In genomic region chr14:20546415-20546814, GRCm38 (mm10) we compare ENCODE assay signal across 8 mouse cellular contexts. TPM values are rescaled to one million over a fixed set of nuclear protein-coding genes. Genes with fewer than 3 reads are reported as not detected.
DNase-seq lines count a peak whose midpoint lies in the region; ATAC-seq and TF ChIP-seq lines count a peak whose summit lies in the region.

Ppp3cb (minus strand) TSS chr14:20546573.

- peak; percentile 80 to 83 for DNase-seq in B cell, adult 2 months
- peak; percentile 48 to 71 for DNase-seq in adrenal gland, postnatal 4 days (ENCODE audit: low spot score in 2 of 2)
- DNase-seq in embryonic facial prominence, embryonic 14.5 days (ENCODE audit: low spot score) = peak; percentile 97
- DNase-seq in heart, adult 9 months (ENCODE audit: low spot score in 2 of 2) = peak; percentile 81 to 85
- peak; percentile 90 for DNase-seq in liver, adult 2 months (ENCODE audit: extremely low read depth, low read depth, low spot score)

- TF ChIP-seq POLR2A in liver, adult 2 months (IDR thresholded peaks at IDR 0.05; ENCODE audit: extremely low read depth, insufficient read depth, low read length) = no peak
- no peak for TF ChIP-seq POLR2A in myocyte (IDR thresholded peaks at IDR 0.05; ENCODE audit: insufficient read length, low read depth)

- TF ChIP-seq CTCF in liver, adult 2 months (IDR thresholded peaks at IDR 0.05; ENCODE audit: low read depth, low read length) = no peak

- H3K4me3 ChIP-seq in embryonic facial prominence, embryonic 14.5 days (ENCODE audit: low read depth, low read length) = peak within 1 kb of the TSS; percentile 88
- peak within 1 kb of the TSS; percentile 89 for H3K4me3 ChIP-seq in kidney, embryonic 16.5 days (ENCODE audit: low read length)
- H3K4me3 ChIP-seq in liver, adult 2 months (ENCODE audit: insufficient read depth, low read depth, low read length) = peak within 1 kb of the TSS; percentile 96
- H3K4me3 ChIP-seq in myocyte = peak within 1 kb of the TSS; percentile 67
- peak within 1 kb of the TSS; percentile 77 for H3K4me3 ChIP-seq in stomach, embryonic 14.5 days (ENCODE audit: low read depth, low read length)

- H3K9ac ChIP-seq in embryonic facial prominence, embryonic 14.5 days (ENCODE audit: low read depth, low read length) = peak within 1 kb of the TSS; percentile 98
- peak within 1 kb of the TSS; percentile 98 for H3K9ac ChIP-seq in kidney, embryonic 16.5 days (replicated peaks; ENCODE audit: low read length)
- H3K9ac ChIP-seq in liver, adult 2 months (ENCODE audit: low read depth, low read length) = peak within 1 kb of the TSS; percentile 96
- H3K9ac ChIP-seq in stomach, embryonic 14.5 days (replicated peaks; ENCODE audit: low read depth, low read length) = peak within 1 kb of the TSS; percentile 83

- peak within 1 kb of the TSS; percentile 62 for H3ac ChIP-seq in myocyte (ENCODE audit: control insufficient read depth, insufficient read length)

- peak within 1 kb of the TSS; percentile 99 for H3K27ac ChIP-seq in embryonic facial prominence, embryonic 14.5 days (replicated peaks; ENCODE audit: low read depth, low read length)
- peak within 1 kb of the TSS; percentile 99 for H3K27ac ChIP-seq in kidney, embryonic 16.5 days (ENCODE audit: low read length)
- peak within 1 kb of the TSS; percentile 93 for H3K27ac ChIP-seq in liver, adult 2 months (replicated peaks; ENCODE audit: insufficient read depth, low read depth, low read length)
- peak within 1 kb of the TSS; percentile 99 for H3K27ac ChIP-seq in stomach, embryonic 14.5 days (ENCODE audit: low read length)

- peak; percentile 95 for ATAC-seq in embryonic facial prominence, embryonic 14.5 days (ENCODE audit: low read depth)
- peak; percentile 92 for ATAC-seq in kidney, embryonic 16.5 days (ENCODE audit: low FRiP score, low TSS enrichment)
- peak; percentile 90 for ATAC-seq in stomach, embryonic 14.5 days (ENCODE audit: insufficient number of reproducible peaks, insufficient read depth, low FRiP score, low read depth)

- H3K36me3 ChIP-seq in embryonic facial prominence, embryonic 14.5 days (ENCODE audit: control insufficient read depth, insufficient read depth, low read length) = peaks cover 41% of the 10 kb centered on the region
- peaks cover 14% of the 10 kb centered on the region for H3K36me3 ChIP-seq in kidney, embryonic 16.5 days (ENCODE audit: insufficient read depth, low read length)
- no peaks in the 10 kb centered on the region; the same call in 1 of the 2 replicates for H3K36me3 ChIP-seq in liver, adult 2 months (ENCODE audit: control insufficient read depth, insufficient read depth, low read length)
- H3K36me3 ChIP-seq in myocyte (ENCODE audit: control insufficient read depth, insufficient read depth) = peaks cover 15% of the 10 kb centered on the region
- H3K36me3 ChIP-seq in stomach, embryonic 14.5 days (ENCODE audit: control insufficient read depth, insufficient read depth, low read length) = peaks cover 8% of the 10 kb centered on the region

- H3K79me2 ChIP-seq in liver, adult 2 months (ENCODE audit: control insufficient read depth, insufficient read depth, low read length) = peaks cover 4% of the 10 kb centered on the region; the same call in 1 of the 2 replicates
- H3K79me2 ChIP-seq in myocyte (ENCODE audit: control insufficient read depth, insufficient read depth) = peaks cover 43% of the 10 kb centered on the region

- under 1% methylated on average over 17 of the region's 29 CpGs for WGBS in embryonic facial prominence, embryonic 14.5 days
- WGBS in kidney, embryonic 16.5 days = under 1% methylated on average over 19 of the region's 29 CpGs
- under 1% methylated on average over 29 of the region's 29 CpGs for WGBS in liver, adult 2 months
- under 1% methylated on average over 23 of the region's 29 CpGs for WGBS in stomach, embryonic 14.5 days

- no peaks in the 10 kb centered on the region for H3K9me3 ChIP-seq in embryonic facial prominence, embryonic 14.5 days (ENCODE audit: control insufficient read depth, low read length)
- H3K9me3 ChIP-seq in kidney, embryonic 16.5 days (ENCODE audit: low read length) = no peaks in the 10 kb centered on the region
- H3K9me3 ChIP-seq in stomach, embryonic 14.5 days (ENCODE audit: control insufficient read depth, low read depth, low read length) = no peaks in the 10 kb centered on the region

- H3K4me1 ChIP-seq in embryonic facial prominence, embryonic 14.5 days (ENCODE audit: control insufficient read depth, insufficient read depth, low read length) = peaks cover 18% of the 10 kb centered on the region
- H3K4me1 ChIP-seq in kidney, embryonic 16.5 days (ENCODE audit: insufficient read depth, low read length) = peaks cover 14% of the 10 kb centered on the region
- peaks cover 6% of the 10 kb centered on the region; the same call in 1 of the 2 replicates for H3K4me1 ChIP-seq in liver, adult 2 months (ENCODE audit: control insufficient read depth, insufficient read depth, low read length)
- peaks cover 5% of the 10 kb centered on the region; the same call in 1 of the 2 replicates for H3K4me1 ChIP-seq in stomach, embryonic 14.5 days (ENCODE audit: control insufficient read depth, insufficient read depth, low read length)

- H3K4me2 ChIP-seq in embryonic facial prominence, embryonic 14.5 days (ENCODE audit: low read depth, low read length) = peak within 1 kb of the TSS; percentile 63
- peak within 1 kb of the TSS; percentile 53 for H3K4me2 ChIP-seq in kidney, embryonic 16.5 days (replicated peaks; ENCODE audit: low read depth, low read length)
- peak within 1 kb of the TSS; percentile 73 for H3K4me2 ChIP-seq in myocyte (ENCODE audit: low read depth)
- H3K4me2 ChIP-seq in stomach, embryonic 14.5 days (replicated peaks; ENCODE audit: low read depth, low read length) = peak within 1 kb of the TSS; percentile 57

- H3K27me3 ChIP-seq in embryonic facial prominence, embryonic 14.5 days (replicated peaks; ENCODE audit: control insufficient read depth, insufficient read depth, low read length) = no peaks in the 10 kb centered on the region
- no peaks in the 10 kb centered on the region for H3K27me3 ChIP-seq in kidney, embryonic 16.5 days (ENCODE audit: insufficient read depth, low read length)
- H3K27me3 ChIP-seq in liver, adult 2 months (ENCODE audit: control insufficient read depth, insufficient read depth, low read length) = no peaks in the 10 kb centered on the region
- H3K27me3 ChIP-seq in myocyte (ENCODE audit: control insufficient read depth, insufficient read depth, insufficient read length) = no peaks in the 10 kb centered on the region
- no peaks in the 10 kb centered on the region for H3K27me3 ChIP-seq in stomach, embryonic 14.5 days (ENCODE audit: control insufficient read depth, insufficient read depth, low read length)

TF ChIP-seq in myocyte, 11 proteins besides CTCF, POLR2A, EP300 and RAD21:
- no peak for TF ChIP-seq E2F4 (IDR thresholded peaks at IDR 0.05; ENCODE audit: insufficient read depth)
- TF ChIP-seq TCF3 (IDR thresholded peaks at IDR 0.05; ENCODE audit: insufficient read length, low read depth) = no peak
- TF ChIP-seq MYOD1 (IDR thresholded peaks at IDR 0.05; ENCODE audit: control insufficient read depth in 1 of 3, insufficient read length in 2 of 3, low read depth in 2 of 3) = no peak

RNA-seq across cellular contexts. Expression of gene Ppp3cb, which starts in this region (rescaled TPM):
- 10 to 100 TPM; 87.7 to 95.3 TPM for total RNA-seq in adrenal gland, postnatal 4 days (2021)
- 68.5 and 78.4 TPM in 2 replicates for polyA plus RNA-seq in embryonic facial prominence, embryonic 14.5 days (2014; fragmentation: Nextera tagmentation; extraction: Ambion mirVana)
- polyA plus RNA-seq in kidney, embryonic 16.5 days (2015; fragmentation: Nextera tagmentation; extraction: Ambion mirVana) = 29.1 and 37.2 TPM in 2 replicates
- total RNA-seq in liver, adult 2 months (2014; rRNA removed) = 23.0 and 24.8 TPM in 2 replicates
- 4.4 and 4.5 TPM in 2 replicates for polyA plus RNA-seq in liver, adult 2 months (2012; rRNA removed)
- 36.0 TPM for polyA plus RNA-seq in myocyte (2012; fragmentation: generic; extraction: Trizol)
- polyA plus RNA-seq in stomach, embryonic 14.5 days (2014; fragmentation: Nextera tagmentation; extraction: Ambion mirVana) = 64.6 and 67.3 TPM in 2 replicates

Comparison
In these comparisons a context has a peak if more than half of its experiments do, and no peak if none do; other contexts are left out.
1. Peak in every context shown above with its lines: DNase-seq, ATAC-seq, H3K4me3 ChIP-seq and H3K27ac ChIP-seq.